Mouse (Mus musculus) G1E (cell line): ENCODE results near the gene Unc5cl. TPM values are rescaled to one million over a fixed set of nuclear protein-coding genes. Genes with fewer than 3 reads are reported as not detected.

Experiments used
- ATAC-seq: 2 replicates; pipeline ENCODE4 v1.8.0; 2016; ENCODE audit warnings: mild to moderate bottlenecking; ENCODE audit not compliant: insufficient number of reproducible peaks, poor library complexity, low FRiP score, severe bottlenecking; ENCODE audit errors: extremely low read depth
- DNase-seq: peaks from one replicate; pipeline ENCODE4 v3.0.0; 2012; ENCODE audit warnings: low spot score
- H3K27me3 ChIP-seq: 2 replicates; pipeline ENCODE4 v1.6.1; 2012; ENCODE audit warnings: mild to moderate bottlenecking, low read length, inconsistent platforms; ENCODE audit not compliant: insufficient read depth
- H3K36me3 ChIP-seq: replicated peaks from 2 replicates; pipeline ENCODE3; 2012; ENCODE audit warnings: mild to moderate bottlenecking, inconsistent platforms
- H3K4me1 ChIP-seq: 2 replicates; pipeline ENCODE4 v1.6.1; 2012; ENCODE audit warnings: low read depth, low read length, inconsistent platforms, mixed read lengths; ENCODE audit not compliant: insufficient read depth
- H3K4me3 ChIP-seq: 2 replicates; pipeline ENCODE4 v1.5.1; 2012; ENCODE audit warnings: low read depth, mild to moderate bottlenecking, inconsistent platforms, low read length, moderate library complexity, mixed read lengths
- H3K9me3 ChIP-seq: replicated peaks from 2 replicates; pipeline ENCODE4 v1.6.1; 2012; ENCODE audit warnings: inconsistent platforms
- CTCF ChIP-seq: IDR thresholded peaks from 2 replicates; pipeline ENCODE4 v1.5.1; 2012; ENCODE audit warnings: low read depth, low read length, inconsistent platforms, mixed read lengths
- GATA1 ChIP-seq: IDR thresholded peaks from 2 replicates; pipeline ENCODE4 v1.6.1; 2012; ENCODE audit warnings: borderline replicate concordance, low read length, inconsistent platforms, mixed read lengths
- GATA2 ChIP-seq: IDR thresholded peaks from 2 replicates; pipeline ENCODE4 v1.6.1; 2012; ENCODE audit warnings: low read depth, low read length, inconsistent platforms, borderline replicate concordance
- POLR2AphosphoS5 ChIP-seq: IDR thresholded peaks from 2 replicates; pipeline ENCODE4 v1.6.1; 2012; ENCODE audit warnings: low read depth, low read length, inconsistent platforms; ENCODE audit not compliant: insufficient replicate concordance
- TAL1 ChIP-seq: conservative IDR thresholded peaks from 2 replicates; pipeline ENCODE4 v1.6.1; 2012; ENCODE audit warnings: low read depth, low read length, inconsistent platforms, mixed read lengths
- polyA plus RNA-seq: library from polyadenylated mRNA; stranded (reverse); fragments of >175 nt; gene quantifications from 2 replicates; pipeline ENCODE4 v1.2.3, GENCODE M21; 2012
- total RNA-seq, 2 experiments: library from RNA; stranded (forward) in 1 of 2; stranded (reverse) in 1 of 2; fragments of 200-1000 nt in 1 of 2; fragments of >200 nt in 1 of 2; fragmentation: Nextera tagmentation in 1 of 2; gene quantifications; 2 replicates each; pipeline ENCODE4 v1.2.3; 2014 to 2017

The Unc5cl gene
- total and polyA plus RNA-seq, 3 experiments, result 15.9 to 22.1 (median 17.6) TPM

DNA sequence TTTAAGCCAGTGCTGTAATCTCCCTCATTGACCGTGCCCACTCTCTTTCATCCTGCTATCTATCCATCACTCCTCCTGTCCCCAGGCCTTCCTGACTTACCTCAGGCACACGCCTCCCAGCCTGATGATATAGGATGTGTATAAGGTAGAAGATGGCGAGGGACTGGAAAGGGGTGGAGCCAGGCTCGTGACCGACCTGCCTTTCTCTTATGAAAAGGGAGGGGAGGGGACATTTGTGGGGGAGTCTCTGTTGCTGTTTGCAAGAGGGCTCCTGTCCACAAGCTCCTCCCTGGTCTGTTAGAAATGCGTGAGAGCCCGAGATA is 3.4 kb upstream of the Unc5cl start, which contains the start of gene Tspo2:
TSS of gene Tspo2 (minus strand) at position 170 of the 323 bp plus-strand sequence.
- DNase-seq, result peak; percentile 84
- Histone ChIP-seq H3K27me3 (no peaks in the 10 kb centered on the region), H3K4me3 (peak within 1 kb of the TSS; percentile 76), H3K36me3 (peaks cover 41% of the 10 kb centered on the region), H3K4me1 (peaks cover 92% of the 10 kb centered on the region), H3K9me3 (no peaks in the 10 kb centered on the region)
- TF ChIP-seq POLR2AphosphoS5 (0 out of 2 replicates have a peak, but pooled peaks have one; percentile 1), TAL1 (no peak), GATA2 (no peak), CTCF (no peak)
- ATAC-seq, result peak; percentile 70

DNA sequence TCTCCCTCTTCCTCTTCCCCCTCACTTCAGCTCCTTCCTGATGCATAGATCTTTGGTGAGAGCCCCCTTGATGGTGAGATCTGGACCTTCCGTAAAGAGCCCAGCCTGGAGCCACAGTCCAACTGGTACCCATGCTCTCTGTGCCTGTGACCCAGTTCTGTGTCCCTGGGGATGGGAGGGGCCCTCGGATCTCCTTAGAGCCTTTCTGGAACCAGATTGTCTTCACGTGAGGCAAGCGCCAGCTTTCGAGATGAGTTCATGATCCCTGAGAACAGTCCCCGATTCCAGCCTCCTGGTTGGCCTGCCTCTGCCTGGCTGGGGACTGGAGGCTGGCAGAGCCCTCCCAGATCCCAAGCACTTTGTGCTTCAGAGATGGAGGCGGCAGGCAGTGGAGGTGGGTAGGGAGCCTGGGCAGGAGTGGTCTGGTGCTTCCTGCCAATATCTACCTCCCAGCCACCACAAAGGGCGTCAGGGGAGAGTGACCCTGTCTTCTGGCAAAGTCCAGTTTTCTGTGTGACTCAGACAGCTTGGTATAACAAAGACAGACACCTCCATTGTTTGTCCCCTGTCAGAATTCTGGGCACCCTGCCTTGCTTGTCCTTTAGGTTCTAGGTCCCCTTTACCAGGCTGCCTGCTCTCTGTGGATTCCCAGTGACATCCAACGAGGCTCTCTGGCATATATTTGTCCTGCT is 2.8 kb upstream of the Unc5cl start:
- Histone ChIP-seq H3K4me3 (peak overlapping the region; percentile 76), H3K9me3 (no peaks in the 10 kb centered on the region), H3K4me1 (peaks cover 92% of the 10 kb centered on the region), H3K27me3 (no peaks in the 10 kb centered on the region), H3K36me3 (peaks cover 38% of the 10 kb centered on the region)
- DNase-seq (no peak), ATAC-seq (peak; percentile 2; the same call in 1 of the 2 replicates)
- TF ChIP-seq POLR2AphosphoS5 (no peak), CTCF (no peak), TAL1 (no peak), GATA2 (no peak), GATA1 (no peak)

DNA sequence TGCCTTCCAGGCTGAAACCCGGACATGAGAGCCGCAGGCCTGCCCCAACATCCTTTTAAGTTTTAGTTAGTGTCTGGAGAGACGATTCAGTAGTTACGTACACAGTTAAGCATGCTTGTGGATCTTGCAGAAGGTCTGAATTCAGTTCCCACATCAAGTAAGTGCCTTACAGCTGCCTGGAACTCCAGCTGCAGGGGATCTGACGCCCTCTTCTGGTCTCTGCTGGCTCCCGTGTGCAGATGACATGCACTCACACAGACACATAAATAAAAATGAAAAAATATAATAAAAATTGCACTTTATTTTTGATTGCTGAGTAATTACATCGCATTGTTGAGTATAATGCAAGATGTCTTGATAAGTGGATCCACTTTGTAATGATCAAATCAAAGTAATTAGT is 1.2 kb upstream of the Unc5cl start:
- Histone ChIP-seq H3K27me3 (no peaks in the 10 kb centered on the region), H3K36me3 (peaks cover 33% of the 10 kb centered on the region), H3K4me3 (no peak overlapping the region), H3K9me3 (no peaks in the 10 kb centered on the region), H3K4me1 (peaks cover 94% of the 10 kb centered on the region)
- ATAC-seq (no peak), DNase-seq (no peak)
- TF ChIP-seq GATA2 (no peak), POLR2AphosphoS5 (no peak), CTCF (no peak), TAL1 (no peak), GATA1 (no peak)

DNA sequence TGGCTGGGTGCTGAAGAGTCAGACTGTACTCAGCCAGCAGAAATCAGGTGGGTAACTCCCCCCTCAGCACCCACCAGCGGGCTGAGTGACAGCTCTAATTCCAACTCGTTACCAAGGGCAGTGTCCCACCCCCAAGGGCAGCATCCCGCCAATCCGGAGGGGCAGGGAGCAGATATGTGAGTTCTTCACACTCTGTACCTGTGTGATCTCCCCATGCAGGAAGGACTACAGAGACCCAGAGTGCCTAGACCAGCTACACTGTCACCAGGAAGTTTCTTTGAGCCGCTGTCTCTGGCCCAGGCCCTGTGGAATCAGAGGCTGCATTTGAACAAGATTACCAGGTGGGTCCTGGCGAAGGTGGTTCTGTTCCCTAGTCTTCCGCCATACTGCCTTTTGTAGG is 511 bp upstream of the Unc5cl start:
- Histone ChIP-seq H3K36me3 (peaks cover 32% of the 10 kb centered on the region), H3K9me3 (no peaks in the 10 kb centered on the region), H3K4me3 (peak overlapping the region; percentile 71), H3K27me3 (no peaks in the 10 kb centered on the region), H3K4me1 (peaks cover 94% of the 10 kb centered on the region)
- TF ChIP-seq POLR2AphosphoS5, result no peak
- DNase-seq (no peak), ATAC-seq (no peak)

DNA sequence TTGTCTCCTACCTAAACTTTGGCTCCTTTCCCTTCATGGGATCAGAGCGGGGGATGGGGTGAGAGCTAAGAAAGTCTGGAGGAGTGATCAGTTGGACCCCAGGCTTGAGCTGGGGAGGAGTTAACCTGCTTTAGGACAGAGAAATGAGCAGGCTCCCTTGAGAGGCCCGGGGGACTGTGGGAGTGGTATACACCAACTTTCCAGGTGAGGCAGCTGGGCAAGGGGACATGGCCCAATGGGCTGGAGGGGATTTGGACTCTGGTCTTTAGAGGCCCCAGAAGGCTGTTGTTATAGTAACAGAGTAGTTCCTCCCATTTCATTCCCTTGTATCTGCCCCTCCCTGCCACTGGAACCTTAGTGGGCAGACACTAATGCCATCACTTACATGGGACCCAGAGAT is 1.3 kb downstream of the Unc5cl start:
- Histone ChIP-seq H3K4me3 (peak overlapping the region; percentile 71; the same call in 1 of the 2 replicates), H3K36me3 (peaks cover 36% of the 10 kb centered on the region), H3K9me3 (no peaks in the 10 kb centered on the region), H3K4me1 (peaks cover 94% of the 10 kb centered on the region), H3K27me3 (no peaks in the 10 kb centered on the region)
- ATAC-seq (no peak), DNase-seq (no peak)
- TF ChIP-seq TAL1 (no peak), GATA1 (no peak), GATA2 (no peak), POLR2AphosphoS5 (no peak), CTCF (no peak)

DNA sequence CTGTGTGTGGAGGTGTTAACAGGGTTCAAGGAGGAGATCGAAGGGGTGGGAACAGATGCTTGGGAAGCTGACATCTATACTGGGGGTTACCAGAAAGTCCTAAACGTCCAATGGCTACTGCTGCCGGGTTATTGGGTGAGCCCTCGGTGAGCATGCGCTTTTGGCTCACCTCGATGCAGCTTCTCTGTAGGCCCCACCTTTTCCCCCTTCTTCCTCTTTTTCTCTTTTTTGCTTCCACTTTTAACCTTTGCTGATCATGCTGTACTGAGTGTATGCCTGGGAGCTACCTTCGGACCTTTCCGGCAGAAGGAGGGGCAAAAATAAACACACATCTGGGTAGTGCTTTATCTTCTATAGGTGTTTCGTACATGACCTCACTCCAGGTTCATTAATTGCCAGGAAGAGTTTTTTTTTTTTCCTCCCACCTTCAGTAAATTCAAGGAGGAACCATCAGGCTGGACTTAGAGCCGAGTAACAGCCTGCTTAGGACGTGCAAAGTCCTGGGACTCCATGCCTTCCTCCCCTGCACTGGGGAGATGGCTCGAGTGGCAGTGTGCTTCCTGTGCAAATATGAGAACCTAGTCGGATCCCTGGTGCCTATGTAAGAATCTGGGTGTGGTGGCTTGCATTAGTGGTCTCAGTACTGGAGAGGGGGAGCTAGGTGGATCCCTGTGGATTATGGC is 3.4 kb downstream of the Unc5cl start:
- H3K4me1 ChIP-seq, result peaks cover 84% of the 10 kb centered on the region
- DNase-seq, result peak; percentile 74
- no peaks in the 10 kb centered on the region for H3K9me3 ChIP-seq
- TF ChIP-seq GATA2 (no peak), POLR2AphosphoS5 (no peak), CTCF (no peak), TAL1 (no peak), GATA1 (no peak)
- peak overlapping the region; percentile 51; the same call in 1 of the 2 replicates for H3K4me3 ChIP-seq
- H3K36me3 ChIP-seq, result peaks cover 57% of the 10 kb centered on the region
- peak; percentile 37 for ATAC-seq
- H3K27me3 ChIP-seq, result no peaks in the 10 kb centered on the region
